Mouse (Mus musculus): ENCODE measurements around the gene Dnpep. TPM values are rescaled to one million over a fixed set of nuclear protein-coding genes. Genes with fewer than 3 reads are reported as not detected.

Gene Dnpep
- total and polyA plus RNA-seq, 2 experiments from 2014 or later: 128 to 145 TPM

- WGBS: 4% methylated on average over 79 of the region's 80 CpGs
- TF ChIP-seq CTCF (IDR thresholded peaks at IDR 0.05): no peak
- H3K27ac ChIP-seq (ENCODE audit: low read depth, low read length): no peak within 1 kb of the TSS
- no peak within 1 kb of the TSS for H3K9ac ChIP-seq (replicated peaks; ENCODE audit: low read length, poor library complexity, severe bottlenecking)
- DNase-seq (ENCODE audit: low spot score) (no peak), ATAC-seq (ENCODE audit: low FRiP score) (0 out of 2 replicates have a peak, but pooled peaks have one; percentile 34)
- no peaks in the 10 kb centered on the region for H3K36me3 ChIP-seq (ENCODE audit: insufficient read depth, low read length)
- peak within 1 kb of the TSS; percentile 41 for H3K4me2 ChIP-seq (ENCODE audit: low read depth, low read length, poor library complexity, severe bottlenecking)
- H3K9me3 ChIP-seq (ENCODE audit: low read length): no peaks in the 10 kb centered on the region
- peak within 1 kb of the TSS; percentile 25 for H3K4me3 ChIP-seq (ENCODE audit: low read depth, low read length)
- no peaks in the 10 kb centered on the region for H3K4me1 ChIP-seq (ENCODE audit: insufficient read depth, low read length)
- peaks cover 27% of the 10 kb centered on the region for H3K27me3 ChIP-seq (ENCODE audit: insufficient read depth, low read length)
These were observed 42.6 kb upstream of the Dnpep start, which contains the start of gene Des for GRCm38 (mm10) chr1:75360112-75361031. Gene Des, plus strand, starts transcription at chr1:75360329.

DNA sequence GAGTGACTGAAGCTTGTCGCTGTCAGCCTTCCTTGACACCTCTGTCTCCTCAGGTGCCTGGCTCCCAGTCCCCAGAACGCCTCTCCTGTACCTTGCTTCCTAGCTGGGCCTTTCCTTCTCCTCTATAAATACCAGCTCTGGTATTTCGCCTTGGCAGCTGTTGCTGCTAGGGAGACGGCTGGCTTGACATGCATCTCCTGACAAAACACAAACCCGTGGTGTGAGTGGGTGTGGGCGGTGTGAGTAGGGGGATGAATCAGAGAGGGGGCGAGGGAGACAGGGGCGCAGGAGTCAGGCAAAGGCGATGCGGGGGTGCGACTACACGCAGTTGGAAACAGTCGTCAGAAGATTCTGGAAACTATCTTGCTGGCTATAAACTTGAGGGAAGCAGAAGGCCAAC, 41.6 kb upstream of the Dnpep start:
- H3K4me3 ChIP-seq (ENCODE audit: low read depth, low read length): no peak overlapping the region
- no peak overlapping the region for H3K9ac ChIP-seq (replicated peaks; ENCODE audit: low read length, poor library complexity, severe bottlenecking)
- no peak overlapping the region for H3K4me2 ChIP-seq (ENCODE audit: low read depth, low read length, poor library complexity, severe bottlenecking)
- WGBS: 74% methylated on average over 13 of the region's 13 CpGs
- no peak for TF ChIP-seq CTCF (IDR thresholded peaks at IDR 0.05)
- no peaks in the 10 kb centered on the region for H3K4me1 ChIP-seq (ENCODE audit: insufficient read depth, low read length)
- no peaks in the 10 kb centered on the region for H3K36me3 ChIP-seq (ENCODE audit: insufficient read depth, low read length)
- H3K27ac ChIP-seq (ENCODE audit: low read depth, low read length): no peak overlapping the region
- no peak for DNase-seq (ENCODE audit: low spot score)
- H3K9me3 ChIP-seq (ENCODE audit: low read length): no peaks in the 10 kb centered on the region
- ATAC-seq (ENCODE audit: low FRiP score): no peak
- peaks cover 27% of the 10 kb centered on the region for H3K27me3 ChIP-seq (ENCODE audit: insufficient read depth, low read length)

GRCm38 (mm10) chr1:75358009-75358408, 40.2 kb upstream of the Dnpep start:
- WGBS: 89% methylated on average over 4 of the region's 4 CpGs
- Histone ChIP-seq H3K27me3 (ENCODE audit: insufficient read depth, low read length) (peaks cover 27% of the 10 kb centered on the region), H3K36me3 (ENCODE audit: insufficient read depth, low read length) (no peaks in the 10 kb centered on the region), H3K9me3 (ENCODE audit: low read length) (no peaks in the 10 kb centered on the region), H3K4me3 (ENCODE audit: low read depth, low read length) (no peak overlapping the region), H3K27ac (ENCODE audit: low read depth, low read length) (no peak overlapping the region), H3K4me2 (ENCODE audit: low read depth, low read length, poor library complexity, severe bottlenecking) (no peak overlapping the region), H3K4me1 (ENCODE audit: insufficient read depth, low read length) (no peaks in the 10 kb centered on the region), H3K9ac (replicated peaks; ENCODE audit: low read length, poor library complexity, severe bottlenecking) (no peak overlapping the region)
- ATAC-seq (ENCODE audit: low FRiP score): no peak
- TF ChIP-seq CTCF (IDR thresholded peaks at IDR 0.05): no peak
- DNase-seq (ENCODE audit: low spot score): no peak

GRCm38 (mm10) chr1:75357261-75357660, 39.5 kb upstream of the Dnpep start:
- Histone ChIP-seq H3K9me3 (ENCODE audit: low read length) (no peaks in the 10 kb centered on the region), H3K36me3 (ENCODE audit: insufficient read depth, low read length) (no peaks in the 10 kb centered on the region), H3K4me2 (ENCODE audit: low read depth, low read length, poor library complexity, severe bottlenecking) (no peak overlapping the region), H3K4me3 (ENCODE audit: low read depth, low read length) (no peak overlapping the region), H3K27ac (ENCODE audit: low read depth, low read length) (no peak overlapping the region), H3K4me1 (ENCODE audit: insufficient read depth, low read length) (no peaks in the 10 kb centered on the region), H3K27me3 (ENCODE audit: insufficient read depth, low read length) (peaks cover 27% of the 10 kb centered on the region), H3K9ac (replicated peaks; ENCODE audit: low read length, poor library complexity, severe bottlenecking) (no peak overlapping the region)
- TF ChIP-seq CTCF (IDR thresholded peaks at IDR 0.05): no peak
- 76% methylated on average over 7 of the region's 7 CpGs for WGBS
- DNase-seq (ENCODE audit: low spot score): peak; percentile 64
- no peak for ATAC-seq (ENCODE audit: low FRiP score)

- Histone ChIP-seq H3K36me3 (ENCODE audit: insufficient read depth, low read length) (no peaks in the 10 kb centered on the region), H3K27me3 (ENCODE audit: insufficient read depth, low read length) (no peaks in the 10 kb centered on the region), H3K4me1 (ENCODE audit: insufficient read depth, low read length) (no peaks in the 10 kb centered on the region), H3K4me2 (ENCODE audit: low read depth, low read length, poor library complexity, severe bottlenecking) (no peak overlapping the region), H3K4me3 (ENCODE audit: low read depth, low read length) (no peak overlapping the region), H3K27ac (ENCODE audit: low read depth, low read length) (no peak overlapping the region), H3K9ac (replicated peaks; ENCODE audit: low read length, poor library complexity, severe bottlenecking) (no peak overlapping the region), H3K9me3 (ENCODE audit: low read length) (no peaks in the 10 kb centered on the region)
- WGBS: 45% methylated on average over 5 of the region's 5 CpGs
- no peak for TF ChIP-seq CTCF (IDR thresholded peaks at IDR 0.05)
- DNase-seq (ENCODE audit: low spot score) (no peak), ATAC-seq (ENCODE audit: low FRiP score) (no peak)
These were observed 31.5 kb upstream of the Dnpep start for GRCm38 (mm10) chr1:75349275-75349674.

DNA sequence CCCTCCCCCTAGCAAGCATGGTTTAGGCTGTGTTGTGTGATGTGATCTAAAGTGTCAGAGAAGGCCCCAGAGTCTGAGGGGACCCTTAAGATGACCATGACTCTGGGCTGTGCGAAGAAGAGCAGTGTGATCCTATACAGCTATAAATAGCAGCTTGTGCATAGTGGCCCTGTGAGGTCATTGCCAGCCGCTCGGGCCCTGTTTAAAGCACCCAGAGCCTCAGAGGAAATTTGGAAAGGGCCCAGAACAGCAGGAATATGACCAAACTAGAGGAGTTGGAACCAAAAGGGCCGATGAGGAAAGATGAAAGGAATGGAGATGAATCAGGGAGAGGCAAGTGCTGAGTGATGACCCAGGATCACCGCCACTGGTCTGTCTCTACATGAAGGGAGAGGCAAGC, 29.5 kb upstream of the Dnpep start:
- DNase-seq (ENCODE audit: low spot score): no peak
- Histone ChIP-seq H3K4me1 (ENCODE audit: insufficient read depth, low read length) (no peaks in the 10 kb centered on the region), H3K36me3 (ENCODE audit: insufficient read depth, low read length) (no peaks in the 10 kb centered on the region), H3K4me2 (ENCODE audit: low read depth, low read length, poor library complexity, severe bottlenecking) (no peak overlapping the region), H3K9me3 (ENCODE audit: low read length) (no peaks in the 10 kb centered on the region), H3K9ac (replicated peaks; ENCODE audit: low read length, poor library complexity, severe bottlenecking) (no peak overlapping the region), H3K27ac (ENCODE audit: low read depth, low read length) (no peak overlapping the region), H3K4me3 (ENCODE audit: low read depth, low read length) (no peak overlapping the region), H3K27me3 (ENCODE audit: insufficient read depth, low read length) (no peaks in the 10 kb centered on the region)
- TF ChIP-seq CTCF (IDR thresholded peaks at IDR 0.05): no peak
- 73% methylated on average over 5 of the region's 5 CpGs for WGBS
- ATAC-seq (ENCODE audit: low FRiP score): no peak

All from midbrain, postnatal 0 days (tissue).